Mouse (Mus musculus) heart, adult 10 weeks (tissue): ENCODE measurements around the gene Sf3b6. TPM values are rescaled to one million over a fixed set of nuclear protein-coding genes. Genes with fewer than 3 reads are reported as not detected.

Experiments
- polyA plus RNA-seq: library from polyadenylated mRNA; stranded (reverse); fragments of 350-450 nt; fragmentation: Illumina TruSeq; extraction: RNeasy Lipid Tissue Mini Kit (QIAGEN cat#74804); gene quantifications from one replicate; pipeline ENCODE4 v1.2.3, GENCODE M21; 2014; ENCODE audit warnings: low read depth, low replicate concordance

The Sf3b6 gene
- 45.5 TPM for polyA plus RNA-seq

DNA sequence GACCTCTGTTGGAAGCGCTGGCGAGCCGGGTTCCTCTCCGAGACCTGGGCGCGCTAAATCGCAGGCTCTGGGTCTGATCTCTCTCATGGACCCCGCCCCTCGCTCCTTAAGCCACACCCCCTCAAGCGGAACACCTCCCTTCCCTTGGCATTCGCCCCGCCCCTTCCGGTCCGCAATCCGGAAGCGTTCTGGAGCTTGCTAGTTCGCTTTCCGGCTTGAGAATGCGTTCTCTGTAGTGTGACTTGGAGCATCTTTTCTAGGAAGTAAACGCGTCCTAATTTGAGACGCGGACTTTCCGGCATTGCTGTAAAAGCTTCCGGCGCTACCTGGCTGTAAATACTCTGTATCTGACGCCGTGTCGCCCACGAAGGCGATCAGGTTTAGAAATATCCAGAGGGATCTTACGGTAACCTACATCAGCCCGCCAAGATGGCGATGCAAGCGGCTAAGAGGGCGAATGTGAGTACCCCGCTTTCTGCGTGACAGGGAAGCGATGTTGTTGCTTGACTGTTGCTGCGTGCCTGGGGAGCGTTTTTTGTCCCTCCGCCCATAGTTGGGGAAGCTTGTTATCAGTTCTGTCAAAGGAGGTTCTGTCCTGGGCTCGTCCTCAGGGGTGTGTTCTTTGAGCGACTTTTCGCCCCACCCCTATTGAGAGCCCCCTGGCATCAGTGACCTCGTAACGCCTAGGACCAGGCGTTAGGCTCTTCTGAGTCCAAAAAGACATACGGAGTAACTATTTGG, at the start of gene Sf3b6:
Gene Sf3b6, plus strand, starts transcription at position 184 of the 741 bp plus-strand sequence.

DNA sequence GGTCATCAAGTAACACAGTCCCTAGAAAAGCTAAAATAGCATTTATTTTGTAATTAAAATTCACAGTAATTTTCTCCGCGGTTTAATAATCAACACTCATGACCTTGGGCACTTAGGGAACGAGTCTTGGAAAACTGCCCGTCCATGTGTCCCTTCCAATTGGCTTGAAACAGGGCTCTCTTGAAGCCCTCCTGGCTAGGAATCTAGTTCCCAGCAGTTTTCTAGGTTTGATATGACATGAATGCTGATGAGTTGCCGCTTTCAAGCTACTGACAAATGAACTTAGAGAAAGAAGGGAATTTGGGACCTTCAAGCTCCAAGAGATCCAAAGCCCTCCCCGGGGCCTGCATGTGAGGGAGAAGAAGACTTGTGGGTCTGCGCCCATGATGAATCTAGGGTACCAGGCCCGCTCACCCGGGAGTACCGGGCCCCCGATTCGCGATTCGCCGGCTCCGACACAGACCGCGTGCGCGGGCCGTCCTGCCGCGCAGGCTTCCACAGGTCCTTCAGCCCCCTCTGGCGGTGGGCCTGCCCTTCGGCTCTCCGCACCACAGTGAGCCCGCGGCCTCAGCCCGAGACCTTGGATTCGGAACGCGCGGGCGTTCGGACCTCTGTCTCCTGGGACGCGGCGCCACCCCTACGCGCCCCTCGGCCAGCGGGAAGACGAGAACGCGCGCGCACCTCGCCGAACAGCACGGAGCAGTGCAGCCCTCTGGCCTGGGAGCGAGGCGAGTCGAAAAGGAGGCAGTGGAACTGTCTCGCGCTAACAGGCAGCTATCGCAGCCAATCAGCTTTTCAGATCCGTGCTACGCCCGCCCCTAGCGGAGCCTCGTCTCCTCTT, 48.6 kb upstream of the Sf3b6 start, which contains the start of the genes Pfn4 and Fam228b:
Gene Pfn4, plus strand, starts transcription at position 531 of the 841 bp plus-strand sequence.
Gene Fam228b, minus strand, starts transcription at position 776 of the 841 bp plus-strand sequence.

DNA sequence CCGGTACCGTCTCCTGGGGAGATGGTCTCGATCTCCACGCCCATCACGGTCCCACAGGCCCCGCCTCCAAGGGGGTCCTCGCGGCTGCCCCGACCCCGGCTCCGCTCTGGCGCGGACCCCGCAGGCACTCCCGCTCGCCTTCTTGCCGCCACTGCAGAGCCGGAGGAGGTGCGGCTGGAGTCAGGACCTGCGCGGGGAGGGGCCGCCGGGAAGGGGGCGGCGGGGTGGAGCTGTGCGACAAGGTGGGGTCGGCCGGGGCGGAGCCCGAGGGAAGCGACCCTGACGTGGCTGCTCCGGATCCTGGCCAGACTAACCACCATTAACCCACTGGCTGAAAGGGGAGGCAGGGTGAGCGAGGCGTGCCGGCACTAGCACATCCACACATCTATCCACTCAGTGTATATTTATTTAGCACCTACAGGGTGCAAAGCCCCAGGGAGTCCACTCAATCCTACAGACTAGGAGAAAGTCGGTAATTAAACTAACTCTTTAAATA, 24.1 kb downstream of the Sf3b6 start, which contains the start of gene Fkbp1b:
Gene Fkbp1b, minus strand, starts transcription at position 200 of the 496 bp plus-strand sequence.

DNA sequence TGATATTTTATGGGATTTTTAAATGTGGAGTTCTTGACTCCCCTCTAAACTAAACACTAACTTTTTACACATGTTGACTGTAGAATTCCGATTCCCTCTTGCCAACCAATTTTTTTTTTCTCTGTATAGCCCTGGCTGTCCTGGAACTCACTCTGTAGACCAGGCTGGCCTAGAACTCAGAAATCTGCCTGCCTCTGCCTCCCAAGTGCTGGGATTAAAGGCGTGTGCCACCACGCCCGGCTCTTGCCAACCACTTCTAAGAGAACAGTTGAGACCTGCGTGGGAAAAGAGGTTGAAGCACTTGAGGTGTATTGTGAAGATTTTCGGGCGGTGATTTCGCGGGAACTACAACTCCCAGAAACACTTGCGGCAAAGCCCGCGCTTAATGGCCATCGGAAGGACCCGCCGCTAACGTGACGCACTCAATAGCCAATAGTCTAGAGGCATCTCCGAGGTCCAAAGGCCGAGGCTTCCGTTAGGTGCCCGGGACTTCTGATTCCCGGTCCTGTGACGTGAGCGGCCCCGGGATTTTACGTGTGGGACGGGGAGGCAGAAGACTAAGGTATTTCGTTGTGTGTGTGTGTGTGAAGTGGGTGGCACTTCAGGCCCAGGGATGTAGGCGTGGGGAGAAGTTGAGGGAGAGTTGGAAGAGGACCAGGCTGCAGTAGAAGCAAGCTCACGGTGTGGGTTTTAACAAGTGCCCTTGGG, 25.7 kb downstream of the Sf3b6 start, which contains the start of gene Wdcp:
Gene Wdcp, plus strand, starts transcription at position 414 of the 708 bp plus-strand sequence.

DNA sequence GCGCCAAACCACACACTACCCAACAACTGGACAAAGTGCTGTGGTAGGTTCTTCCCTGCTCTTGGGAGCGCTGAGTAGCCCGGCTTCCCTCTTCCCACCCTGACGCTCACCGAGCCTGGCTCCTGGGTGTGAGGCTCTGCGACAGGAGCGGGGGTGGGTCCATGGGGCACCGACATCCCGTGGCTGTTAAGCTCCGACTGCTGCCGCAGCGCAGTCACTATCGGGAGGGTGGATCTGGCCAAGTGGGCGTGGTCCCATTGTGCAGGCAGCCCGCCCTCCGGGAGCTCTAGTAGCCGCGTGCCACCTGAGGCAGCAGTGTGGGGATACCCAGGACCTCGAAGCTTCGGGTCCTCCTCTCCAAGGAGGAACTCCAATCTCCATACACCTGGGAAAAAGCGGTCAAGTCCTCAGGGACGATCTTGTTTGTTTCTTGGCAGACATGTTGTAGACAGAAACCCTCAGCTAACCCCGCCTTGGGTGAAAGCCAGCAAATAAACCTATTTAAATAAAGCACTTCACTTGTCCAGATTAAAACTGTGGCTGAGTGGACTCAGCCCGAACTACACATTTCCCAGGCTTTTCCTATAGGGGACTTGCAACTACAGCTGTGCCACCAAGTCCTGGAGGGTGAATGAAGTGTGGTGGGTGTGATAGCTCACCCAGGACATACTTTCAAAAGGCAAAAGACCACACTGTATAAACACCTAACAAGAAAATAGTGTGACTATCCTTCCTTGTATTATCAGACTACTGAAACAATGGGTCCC, 57.0 kb downstream of the Sf3b6 start, which contains the start of gene Mfsd2b:
Gene Mfsd2b, minus strand, starts transcription at position 199 of the 767 bp plus-strand sequence.

Other genes starting within 250 kb of the Sf3b6 start
- gene Itsn2, start 224.9 kb upstream of the Sf3b6 start, polyA plus RNA-seq = 36.7 TPM
- not detected for gene Gm3625, start 224.6 kb upstream of the Sf3b6 start, polyA plus RNA-seq
- gene Fam228a, start 79.1 kb upstream of the Sf3b6 start, polyA plus RNA-seq = 0.26 TPM
- gene Pfn4, start 48.5 kb upstream of the Sf3b6 start, polyA plus RNA-seq = 3.0 TPM
- gene Fam228b, start 48.3 kb upstream of the Sf3b6 start, polyA plus RNA-seq = 5.4 TPM
- gene Fkbp1b, start 24.0 kb downstream of the Sf3b6 start, polyA plus RNA-seq = 1.7 TPM
- 7.7 TPM for gene Wdcp, start 25.8 kb downstream of the Sf3b6 start, polyA plus RNA-seq
- 1.7 TPM for gene Mfsd2b, start 56.8 kb downstream of the Sf3b6 start, polyA plus RNA-seq
- 71.5 TPM for gene Ubxn2a, start 90.2 kb downstream of the Sf3b6 start, polyA plus RNA-seq
- 6.7 TPM for gene Atad2b, start 99.8 kb downstream of the Sf3b6 start, polyA plus RNA-seq